Comparison of ENCODE assay signal across 9 mouse cellular contexts in the genomic region with DNA sequence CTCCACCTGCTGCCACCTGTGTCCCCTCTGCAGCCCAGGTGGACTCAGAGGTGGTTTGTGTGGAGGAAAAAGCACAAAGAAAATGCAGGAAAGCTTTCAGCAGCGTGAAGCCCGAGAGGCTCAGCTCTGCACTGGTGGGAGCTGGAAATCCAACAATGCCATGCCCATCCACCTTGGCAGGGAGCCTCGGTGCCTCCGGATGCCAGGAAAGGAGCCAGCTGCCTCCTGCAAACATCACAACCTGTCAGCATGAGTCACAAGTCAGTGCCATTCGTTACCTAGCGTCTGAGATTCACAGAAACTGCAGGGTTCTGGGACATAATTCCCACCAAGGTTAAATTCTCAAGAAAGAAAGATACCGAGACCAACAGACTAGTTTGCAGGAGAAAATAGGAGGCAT.
DNase-seq lines count a peak whose midpoint lies in the region; ATAC-seq lines count a peak whose summit lies in the region.
"Had no signal": no experiment of that assay in that cellular context is flagged by ENCODE, and none has a peak within 500 bp of the region (broad histone marks: within the 10 kb centered on the region; RNA-seq: fewer than 3 reads in every experiment).

No protein-coding gene starts in this region.

- H3K9me3 ChIP-seq in hindbrain, embryonic 14.5 days (ENCODE audit: control insufficient read depth, low read length), result no peaks in the 10 kb centered on the region
- H3K9me3 ChIP-seq in hindbrain, embryonic 10.5 days, result no peaks in the 10 kb centered on the region
- H3K9me3 ChIP-seq: liver, embryonic 15.5 days had no signal

- ATAC-seq in hindbrain, embryonic 14.5 days (ENCODE audit: low FRiP score), result no peak

- H3K4me2 ChIP-seq in hindbrain, embryonic 14.5 days (replicated peaks), result no peak overlapping the region
- H3K4me2 ChIP-seq: liver, embryonic 15.5 days had no signal

- H3K4me3 ChIP-seq in hindbrain, embryonic 14.5 days (replicated peaks; ENCODE audit: low read length), result no peak overlapping the region
- H3K4me3 ChIP-seq in hindbrain, embryonic 10.5 days, result no peak overlapping the region
- H3K4me3 ChIP-seq: liver, embryonic 15.5 days had no signal

- H3K27ac ChIP-seq in hindbrain, embryonic 14.5 days, result no peak overlapping the region
- no peak overlapping the region for H3K27ac ChIP-seq in hindbrain, embryonic 10.5 days
- H3K27ac ChIP-seq: liver, embryonic 15.5 days had no signal

- H3K9ac ChIP-seq in hindbrain, embryonic 14.5 days, result no peak overlapping the region
- H3K9ac ChIP-seq: liver, embryonic 15.5 days had no signal

- WGBS in hindbrain, embryonic 14.5 days, result 56% methylated on average over 7 of the region's 7 CpGs
- WGBS in hindbrain, embryonic 10.5 days, result 93% methylated on average over 7 of the region's 7 CpGs

- no peaks in the 10 kb centered on the region for H3K36me3 ChIP-seq in hindbrain, embryonic 14.5 days (replicated peaks; ENCODE audit: control insufficient read depth, insufficient read depth)
- H3K36me3 ChIP-seq in hindbrain, embryonic 10.5 days, result no peaks in the 10 kb centered on the region
- H3K36me3 ChIP-seq: liver, embryonic 15.5 days had no signal

- DNase-seq in hindbrain, embryonic 14.5 days (ENCODE audit: low spot score), result peak; percentile 50
- DNase-seq in hindbrain, embryonic 10.5 days (ENCODE audit: low spot score), result no peak
- DNase-seq in adrenal gland, postnatal 10 days, result peak; percentile 71
- DNase-seq in cerebellum, postnatal 10 days, result peak; percentile 92 to 95
- DNase-seq in lung, postnatal 4 days, result peak; percentile 58 to 68
- DNase-seq in retina, embryonic 14.5 days (ENCODE audit: low spot score), result no peak
- no peak for DNase-seq in gastrocnemius, adult 18-20 months (ENCODE audit: low spot score)
- no peak for DNase-seq in urinary bladder, adult 2 months (ENCODE audit: low spot score)

- H3K4me1 ChIP-seq in hindbrain, embryonic 14.5 days (replicated peaks; ENCODE audit: control insufficient read depth, insufficient read depth, low read length), result peaks cover 6% of the 10 kb centered on the region
- H3K4me1 ChIP-seq in hindbrain, embryonic 10.5 days (replicated peaks), result peaks cover 36% of the 10 kb centered on the region

- 0 out of 2 replicates have a peak, but pooled peaks cover 3% of the 10 kb centered on the region for H3K27me3 ChIP-seq in hindbrain, embryonic 14.5 days (ENCODE audit: control insufficient read depth, insufficient read depth, low read length)
- H3K27me3 ChIP-seq in hindbrain, embryonic 10.5 days (ENCODE audit: insufficient read depth, poor library complexity, severe bottlenecking), result no peaks in the 10 kb centered on the region

Comparison
In these comparisons a context has a peak if more than half of its experiments do, and no peak if none do; other contexts are left out.
1. DNase-seq: peak in hindbrain, embryonic 14.5 days (single experiment), adrenal gland, postnatal 10 days (single experiment), cerebellum, postnatal 10 days (2 of 2) and lung, postnatal 4 days (2 of 2); none in hindbrain, embryonic 10.5 days (single experiment), retina, embryonic 14.5 days (single experiment), gastrocnemius, adult 18-20 months (single experiment) and urinary bladder, adult 2 months (single experiment).